Mouse (Mus musculus) cerebellum, adult 9-11 months (tissue): ENCODE data around the gene Jund.

Experiments used
- DNase-seq: peaks from one replicate; pipeline ENCODE4 v3.0.0; 2022

Jund gene

DNA sequence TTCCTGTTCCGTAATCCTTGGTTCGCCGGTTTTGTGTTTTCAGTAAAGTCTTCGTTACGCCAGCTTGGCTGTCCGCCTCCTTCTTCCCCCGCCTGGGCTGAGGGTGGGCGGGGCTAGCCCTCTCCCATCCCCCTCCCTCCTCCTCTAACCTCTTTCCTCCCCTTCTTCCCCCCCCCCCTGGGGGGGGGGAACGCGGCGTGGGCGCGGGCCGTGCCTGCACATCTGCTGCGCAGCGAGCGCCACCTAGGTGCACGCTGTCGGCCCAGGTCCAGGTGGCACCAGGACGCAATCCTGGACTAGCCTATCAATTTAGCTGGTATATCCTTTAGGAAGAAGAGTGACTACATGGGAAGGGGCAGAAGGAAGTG, 1.8 kb downstream of the Jund start:
- DNase-seq = peak; percentile 90

DNA sequence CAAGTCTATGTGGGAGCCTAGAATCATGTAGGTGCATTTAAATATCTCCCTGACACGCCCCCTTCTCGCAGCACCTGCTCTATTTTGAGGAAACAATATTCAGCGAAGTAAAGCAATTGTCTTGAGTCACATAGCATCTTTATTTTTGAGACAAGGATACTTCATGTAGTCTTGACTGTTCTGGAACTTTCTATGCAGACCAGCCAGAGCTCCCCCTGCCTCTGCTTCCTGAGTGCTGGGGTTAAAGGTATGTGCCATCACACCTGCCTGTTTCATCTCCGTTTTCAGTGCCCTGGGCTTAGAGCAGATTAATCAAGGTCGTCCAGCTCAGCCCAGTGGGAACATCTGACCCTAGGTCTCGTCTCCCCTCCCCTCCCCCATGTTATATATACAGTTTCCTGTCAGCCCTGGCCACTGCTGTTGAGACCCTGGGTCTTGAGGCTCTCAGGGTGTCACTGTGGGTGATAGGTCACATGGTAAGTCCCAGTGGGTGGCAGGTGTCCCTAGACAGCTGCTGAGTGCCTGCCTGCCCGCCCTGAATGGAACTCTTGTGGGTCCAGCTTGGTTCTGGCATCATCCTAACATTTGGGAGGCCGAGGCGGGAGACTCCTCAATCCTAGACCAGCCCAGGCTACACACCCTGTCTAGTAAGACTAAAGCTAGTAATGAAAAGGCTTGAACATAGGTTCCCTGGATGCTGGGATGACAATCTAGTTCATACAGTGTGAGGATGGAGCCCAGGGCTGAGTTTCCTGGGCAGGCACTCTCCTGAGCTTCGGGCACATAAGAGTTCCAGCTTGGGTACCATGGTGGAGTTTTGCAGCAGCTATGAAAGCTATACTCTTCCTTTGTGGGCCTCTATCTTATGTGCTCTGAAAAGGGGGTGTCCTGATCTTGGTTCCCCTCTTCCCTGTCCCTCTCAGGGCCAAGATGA, 2.6 kb downstream of the Jund start:
- DNase-seq = peak; percentile 70

DNA sequence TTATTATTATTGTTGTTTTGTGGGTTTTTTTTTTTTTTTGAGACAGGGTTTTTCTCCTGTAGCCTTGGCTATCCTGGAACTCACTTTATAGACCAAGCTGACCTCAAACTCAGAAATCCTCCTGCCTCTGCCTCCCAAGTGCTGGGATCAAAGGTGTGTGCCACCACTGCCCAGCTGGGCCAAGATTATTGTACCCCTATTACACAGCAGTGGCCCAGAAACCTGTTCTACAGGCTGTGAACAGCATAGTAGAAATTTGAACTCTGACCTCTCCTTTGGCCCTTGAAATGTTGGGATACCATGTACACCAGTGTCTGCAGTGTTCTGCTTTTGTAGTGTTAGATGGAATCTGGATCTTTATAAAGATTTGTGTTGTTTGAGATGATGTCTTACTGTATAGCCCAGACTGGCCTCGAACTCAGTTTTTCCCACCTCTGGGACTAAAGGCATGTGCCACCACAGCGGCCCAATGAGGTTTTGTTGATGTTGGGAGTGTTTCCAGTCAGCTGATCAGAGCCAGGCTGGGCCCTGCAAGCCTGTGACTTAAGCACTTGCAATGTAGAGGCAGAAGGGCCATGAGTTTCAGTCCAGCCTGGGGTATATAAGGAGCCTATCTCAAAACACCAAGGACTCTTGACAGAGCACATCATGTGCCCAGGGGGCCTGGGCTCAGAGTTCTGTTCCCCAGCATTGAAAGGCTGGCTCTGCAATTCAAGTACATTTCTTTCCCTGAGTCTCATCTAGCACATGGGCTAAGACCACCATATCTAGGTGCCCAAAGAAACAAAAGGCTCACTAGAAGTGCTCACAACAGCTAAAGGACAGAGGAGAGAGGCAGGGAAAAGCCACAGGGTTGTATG, 3.5 kb downstream of the Jund start:
- DNase-seq = peak; percentile 58

DNA sequence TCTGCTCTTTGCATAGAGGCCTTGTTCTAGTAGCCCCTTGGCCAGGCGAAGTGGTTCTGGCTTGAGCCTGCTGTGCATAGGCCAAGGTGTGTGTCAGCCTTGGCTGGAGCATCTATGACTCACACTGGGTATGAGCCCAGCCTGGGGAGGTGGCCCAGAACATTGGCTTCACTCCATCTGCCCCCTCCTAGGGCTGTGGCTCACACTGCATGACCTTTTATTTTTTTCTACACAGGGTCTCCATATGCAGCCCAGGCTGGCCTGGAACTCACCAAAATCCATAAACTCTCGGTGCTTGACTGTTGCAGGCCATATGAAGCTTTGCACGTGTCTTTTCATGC, 4.1 kb downstream of the Jund start:
- DNase-seq = peak; percentile 92

DNA sequence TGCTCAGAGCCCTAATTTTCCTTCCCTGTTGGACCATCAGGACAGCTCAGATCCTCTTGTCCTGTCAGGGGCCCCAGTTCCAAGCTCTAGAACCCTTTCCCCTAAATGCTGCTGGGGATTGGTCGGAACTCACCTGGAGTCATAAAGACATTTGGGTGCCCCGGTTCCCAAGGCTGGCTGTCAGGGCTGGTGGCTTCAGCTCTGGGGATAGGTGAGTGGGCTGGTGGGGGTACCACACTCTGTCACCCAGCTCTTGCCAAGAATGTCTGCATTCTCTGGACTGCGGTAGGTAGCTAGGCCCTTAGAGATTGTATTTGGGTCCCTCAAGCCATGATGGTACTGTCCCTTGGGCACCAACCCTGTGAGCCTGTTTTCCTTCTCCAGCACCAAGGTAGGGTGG, 4.5 kb downstream of the Jund start, which contains the start of gene Iqcn:
Gene Iqcn, plus strand, starts transcription at position 171 of the 400 bp plus-strand sequence.
- no peak for DNase-seq

DNA sequence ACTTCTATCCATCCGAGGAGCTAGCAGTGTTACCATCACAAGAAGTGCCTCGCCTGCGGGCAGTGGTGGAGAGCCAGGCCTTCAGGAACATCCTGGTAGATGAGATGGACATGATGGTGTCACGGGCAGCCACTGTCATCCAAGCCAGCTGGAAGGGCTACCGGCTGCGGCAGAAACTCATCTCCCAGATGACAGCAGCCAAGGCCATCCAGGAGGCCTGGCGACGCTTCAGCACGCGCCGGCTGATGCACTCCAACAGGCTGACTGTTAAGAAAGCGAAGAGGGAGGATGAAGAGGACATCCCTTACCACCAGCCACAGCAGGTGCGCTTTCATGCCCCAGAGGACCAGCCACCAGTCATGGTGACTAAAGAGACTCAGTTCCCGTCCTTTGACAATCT, 9.5 kb downstream of the Jund start:
- DNase-seq = peak; percentile 24

DNA sequence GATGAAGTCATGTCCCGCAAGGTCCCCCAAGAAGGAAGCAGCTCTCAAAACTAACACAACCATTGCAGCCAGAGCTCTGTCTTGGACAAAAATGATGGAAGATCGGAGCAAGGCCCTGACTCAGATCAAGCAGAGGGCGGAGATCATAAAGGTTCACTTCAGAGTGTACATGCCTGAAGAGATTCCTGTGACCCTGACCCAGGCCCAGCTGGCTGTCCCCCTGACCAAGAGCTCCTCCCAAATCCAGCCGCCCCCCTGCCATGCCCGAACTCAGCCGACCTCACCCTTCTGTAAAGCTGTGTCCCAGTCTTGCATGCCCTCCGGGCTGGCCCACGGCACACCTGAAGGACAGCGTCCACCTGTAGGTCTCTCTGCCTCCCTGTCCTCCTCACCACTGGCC, 11.0 kb downstream of the Jund start:
- DNase-seq = peak; percentile 41

DNA sequence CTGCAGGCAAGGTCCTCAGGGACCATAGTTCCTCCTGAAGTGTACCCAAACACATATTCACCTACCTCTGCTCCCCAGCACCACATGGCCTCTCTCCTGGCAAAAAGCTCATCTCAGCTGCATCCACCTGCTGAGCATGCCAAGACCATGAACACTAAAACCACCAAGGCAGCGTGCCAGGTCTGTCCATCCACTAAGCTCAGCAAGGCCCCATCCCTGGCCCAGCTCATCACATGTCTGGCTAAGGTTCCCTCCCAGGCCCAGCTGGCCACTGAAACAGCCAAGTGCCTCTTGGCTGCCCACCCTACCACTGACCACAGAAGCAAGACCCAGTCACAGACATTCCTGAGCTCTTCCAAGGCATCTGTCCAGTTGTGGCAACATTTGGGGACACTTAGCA, 11.5 kb downstream of the Jund start:
- DNase-seq = peak; percentile 55

DNA sequence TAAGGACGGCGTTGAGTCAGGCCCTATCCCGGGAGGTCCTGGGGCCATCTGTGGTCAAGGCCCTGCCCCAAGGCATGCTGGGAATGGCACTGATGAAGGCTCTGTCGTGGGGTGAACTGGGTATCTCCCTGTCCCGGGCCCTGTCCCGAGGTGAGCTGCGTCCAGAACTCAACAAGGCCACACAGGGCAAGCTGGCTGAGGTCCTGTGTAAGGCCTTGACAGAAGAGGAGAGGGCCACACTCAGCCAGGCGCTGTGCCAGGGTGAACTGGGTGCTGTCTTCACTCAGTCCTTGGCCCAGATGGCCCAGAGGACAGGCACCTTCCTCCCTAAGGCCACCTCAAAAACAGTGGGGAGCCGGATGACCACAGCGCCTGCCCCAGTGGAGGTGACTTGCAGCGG, 12.3 kb downstream of the Jund start:
- no peak for DNase-seq

DNA sequence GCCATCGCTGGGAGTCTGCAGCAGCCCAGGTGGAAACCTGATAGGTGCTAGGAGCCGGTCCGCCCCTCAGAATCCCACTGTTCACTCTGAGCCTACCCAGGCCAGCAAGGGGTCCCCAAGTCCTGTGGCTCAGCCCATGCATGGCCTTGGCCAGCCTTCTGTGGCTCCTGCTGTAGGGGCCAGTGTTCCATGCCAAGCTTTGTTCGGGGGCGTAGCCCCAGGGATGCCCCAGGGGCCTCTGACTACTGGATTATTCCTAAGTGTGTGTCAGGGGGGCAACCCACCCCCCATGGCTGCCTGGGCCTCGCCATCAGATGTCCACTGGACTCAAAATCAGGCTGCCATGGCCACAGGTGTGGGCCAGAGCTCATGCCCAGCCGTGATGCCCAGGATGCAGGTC, 15.2 kb downstream of the Jund start:
- peak; percentile 24 for DNase-seq

DNA sequence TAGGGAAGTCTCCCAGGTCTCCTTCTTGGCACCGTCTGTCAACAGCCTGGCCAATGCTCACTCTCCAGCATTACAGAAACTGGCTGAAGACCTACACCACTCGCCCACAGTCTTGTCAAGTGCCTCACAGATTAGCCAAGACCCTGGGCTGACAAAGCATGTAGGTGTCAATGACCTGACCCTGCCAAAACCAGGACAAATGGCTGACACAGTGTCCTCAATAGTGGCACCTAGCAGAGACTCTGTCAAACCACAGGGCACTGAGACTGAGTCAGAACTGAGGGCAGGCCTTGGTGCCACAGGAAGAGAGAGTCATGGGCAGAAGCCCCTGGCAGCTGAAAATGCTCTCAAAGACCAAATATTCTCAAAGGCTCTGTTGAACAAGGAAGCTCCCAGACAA, 16.3 kb downstream of the Jund start:
- no peak for DNase-seq

DNA sequence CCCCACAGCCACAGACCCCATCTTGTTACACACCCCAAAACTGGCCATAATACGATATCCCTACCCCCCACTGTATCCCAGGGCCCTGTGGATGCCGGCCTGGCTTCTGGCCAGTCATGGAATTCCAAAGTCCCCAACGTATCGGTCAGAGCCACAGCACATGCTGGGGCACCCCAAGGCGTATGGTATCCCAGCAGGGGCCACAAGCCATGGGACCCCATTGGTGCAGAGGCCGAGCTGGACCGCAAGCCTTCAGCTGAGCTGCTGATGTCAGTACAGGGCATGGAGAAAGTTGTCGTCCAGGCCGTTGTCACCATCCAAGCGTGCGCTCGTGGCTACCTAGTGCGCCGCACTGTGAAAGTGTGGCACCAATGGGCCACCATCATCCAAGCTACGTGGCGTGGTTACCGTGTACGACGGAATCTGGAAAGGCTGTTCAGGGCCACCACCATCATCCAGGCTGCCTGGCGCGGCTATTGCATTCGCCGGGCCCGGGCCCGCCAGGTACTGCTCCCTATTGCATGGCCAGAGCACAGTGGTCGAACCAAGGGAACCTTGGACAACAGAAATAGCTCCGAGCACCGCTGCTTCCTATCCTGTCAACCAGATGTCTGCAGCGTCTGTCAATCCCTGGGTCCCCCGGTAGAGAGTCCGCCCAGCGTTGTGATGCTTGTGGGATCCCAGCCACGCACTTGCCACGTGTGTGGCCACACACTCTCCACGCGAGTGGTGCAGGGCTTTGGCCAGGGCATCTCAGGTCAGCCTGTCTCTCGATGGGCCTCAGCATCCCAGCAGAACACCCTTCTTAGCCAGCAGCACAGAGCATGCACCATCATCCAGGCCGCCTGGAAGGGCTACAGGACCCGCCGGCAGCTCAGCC, 18.0 kb downstream of the Jund start:
- DNase-seq = no peak

DNA sequence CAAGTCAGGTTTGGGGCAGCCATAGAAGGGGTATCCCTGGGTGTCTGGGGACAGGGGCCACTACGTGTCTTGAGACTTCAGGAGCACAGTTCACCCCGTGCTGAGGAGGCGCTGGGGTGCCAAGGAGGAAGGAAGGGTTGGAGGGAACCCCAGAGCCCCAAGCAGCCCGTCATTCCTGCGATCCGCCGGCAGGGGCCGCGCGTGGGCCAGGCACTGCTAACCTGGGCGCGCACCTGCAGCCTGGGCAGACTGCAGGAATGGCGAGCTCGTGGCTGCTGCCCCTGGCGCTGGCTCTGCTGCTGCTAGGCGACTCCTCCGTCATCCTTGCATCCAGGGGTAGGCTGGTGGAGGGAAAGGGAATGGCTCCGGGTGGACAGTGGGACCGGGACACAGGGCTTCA, 19.5 kb downstream of the Jund start, which contains the start of gene Gm3336:
Gene Gm3336, plus strand, starts transcription at position 247 of the 400 bp plus-strand sequence.
- peak; percentile 75 for DNase-seq

DNA sequence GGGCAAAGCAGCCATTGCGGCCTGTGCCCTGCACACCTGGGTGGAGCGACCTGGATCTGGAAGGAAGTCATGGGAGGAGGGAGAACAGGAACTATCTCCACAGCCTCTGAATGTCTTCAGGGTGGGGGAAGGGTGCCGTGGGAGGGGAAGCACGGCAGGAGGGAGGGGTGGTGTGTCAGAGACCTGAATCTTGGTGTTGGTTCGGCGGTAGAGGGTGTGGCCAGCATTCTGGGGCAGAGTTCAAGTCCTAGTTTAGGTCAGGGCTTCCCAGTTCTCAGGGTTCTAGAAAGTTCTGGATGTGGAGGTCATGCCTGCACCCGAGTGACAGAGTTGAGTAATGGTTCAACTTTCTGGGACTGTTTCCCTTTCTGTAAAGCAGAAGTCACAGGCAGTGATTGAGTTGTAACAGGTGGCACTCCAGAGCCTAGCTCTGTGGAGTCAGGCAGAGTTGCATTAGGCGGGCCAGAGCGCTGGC, 21.1 kb downstream of the Jund start:
- DNase-seq = peak; percentile 37

DNA sequence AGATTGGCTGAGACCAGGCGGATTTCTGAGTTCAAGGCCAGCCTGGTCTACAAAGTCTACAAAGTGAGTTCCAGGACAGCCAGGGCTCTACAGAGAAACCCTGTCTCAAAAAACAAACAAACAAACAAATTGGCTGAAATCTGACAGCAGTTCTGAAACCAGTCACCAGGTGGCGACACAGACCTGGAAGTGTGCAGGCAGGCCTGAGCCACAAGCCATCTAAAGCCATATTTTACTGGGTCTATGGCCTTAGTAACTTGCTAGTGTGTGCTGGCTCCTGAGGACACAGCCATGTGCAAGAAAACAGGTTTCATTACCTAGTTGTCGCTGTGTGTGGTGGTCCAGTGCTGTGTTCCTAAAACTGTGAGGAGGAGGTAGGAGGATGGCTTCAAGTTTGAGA, 22.0 kb downstream of the Jund start:
- DNase-seq = peak; percentile 70

DNA sequence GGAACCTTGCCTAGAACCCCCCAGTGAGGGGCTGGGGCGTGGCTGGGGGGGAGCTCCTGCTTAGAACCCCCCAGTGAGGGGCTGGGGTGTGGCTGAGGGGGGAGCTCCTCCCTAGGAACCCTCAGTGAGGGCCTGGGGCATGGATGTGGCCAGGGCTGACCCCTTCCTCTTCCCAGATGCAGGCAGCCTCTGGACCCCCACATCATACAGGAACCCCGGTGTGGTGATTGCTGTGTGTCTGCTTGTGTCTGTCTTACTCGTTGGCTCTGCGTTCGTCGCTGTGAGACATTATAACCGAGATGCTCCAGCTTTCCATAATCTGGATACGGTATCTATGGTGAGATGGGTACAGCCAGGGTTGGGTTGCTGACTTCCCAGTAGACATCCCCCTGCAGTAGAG, 22.9 kb downstream of the Jund start:
- DNase-seq = peak; percentile 25

DNA sequence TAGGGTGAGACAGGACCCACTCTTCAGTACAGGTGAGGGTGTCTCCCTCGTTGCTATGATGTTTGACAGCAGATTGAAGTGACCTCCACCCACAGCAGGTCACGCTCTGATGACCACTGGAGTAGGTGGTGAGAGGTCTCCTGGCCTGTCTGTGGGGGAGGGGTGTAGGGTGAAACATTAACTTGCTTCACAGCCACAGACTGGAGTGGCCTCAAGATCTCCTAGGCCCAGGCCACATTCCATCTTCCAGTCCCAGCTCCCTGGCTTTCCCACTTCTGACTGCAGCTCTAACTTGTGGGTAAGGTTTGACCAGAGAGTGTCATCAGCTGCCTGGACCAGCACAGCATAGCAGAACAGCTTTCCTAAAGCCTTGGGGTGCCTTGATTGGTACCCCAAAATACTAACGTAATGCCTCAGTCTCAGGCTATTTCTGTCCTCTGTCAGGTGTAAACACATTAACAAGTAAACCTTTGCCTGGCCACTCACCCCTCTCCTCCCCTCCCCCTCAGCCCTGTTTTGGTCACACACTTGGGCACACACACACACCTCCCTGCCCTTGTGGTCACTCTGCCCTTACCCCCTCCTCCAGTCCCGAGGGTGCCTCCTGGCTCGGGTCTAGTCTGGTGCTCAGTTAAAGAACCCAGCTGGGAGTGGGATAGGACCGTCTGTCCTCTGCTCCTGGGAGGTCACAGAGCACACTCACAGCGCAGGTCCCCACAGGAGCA, 24.9 kb downstream of the Jund start, which contains the start of gene Pde4c:
Gene Pde4c, plus strand, starts transcription at position 235 of the 725 bp plus-strand sequence.
- no peak for DNase-seq

DNA sequence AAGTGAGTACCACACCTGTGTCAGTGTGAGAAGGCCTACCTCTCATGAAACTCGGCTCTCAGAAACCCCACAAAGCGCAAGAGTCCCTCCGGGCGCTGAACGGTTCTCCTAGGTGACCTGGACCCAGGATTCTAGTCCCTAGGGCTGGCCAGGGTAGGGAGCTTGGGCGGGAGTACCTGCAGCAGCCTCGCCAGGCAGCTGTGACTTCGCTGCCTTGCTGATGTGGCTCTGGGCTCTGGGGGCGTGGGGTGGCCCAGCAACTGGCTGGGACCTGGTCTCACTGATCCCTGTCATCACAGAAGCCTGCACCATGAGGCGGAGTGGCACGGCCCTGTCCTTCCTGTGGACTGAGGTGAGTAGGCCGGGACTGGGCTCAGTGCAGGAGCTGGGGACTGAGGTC, 25.5 kb downstream of the Jund start:
- no peak for DNase-seq

DNA sequence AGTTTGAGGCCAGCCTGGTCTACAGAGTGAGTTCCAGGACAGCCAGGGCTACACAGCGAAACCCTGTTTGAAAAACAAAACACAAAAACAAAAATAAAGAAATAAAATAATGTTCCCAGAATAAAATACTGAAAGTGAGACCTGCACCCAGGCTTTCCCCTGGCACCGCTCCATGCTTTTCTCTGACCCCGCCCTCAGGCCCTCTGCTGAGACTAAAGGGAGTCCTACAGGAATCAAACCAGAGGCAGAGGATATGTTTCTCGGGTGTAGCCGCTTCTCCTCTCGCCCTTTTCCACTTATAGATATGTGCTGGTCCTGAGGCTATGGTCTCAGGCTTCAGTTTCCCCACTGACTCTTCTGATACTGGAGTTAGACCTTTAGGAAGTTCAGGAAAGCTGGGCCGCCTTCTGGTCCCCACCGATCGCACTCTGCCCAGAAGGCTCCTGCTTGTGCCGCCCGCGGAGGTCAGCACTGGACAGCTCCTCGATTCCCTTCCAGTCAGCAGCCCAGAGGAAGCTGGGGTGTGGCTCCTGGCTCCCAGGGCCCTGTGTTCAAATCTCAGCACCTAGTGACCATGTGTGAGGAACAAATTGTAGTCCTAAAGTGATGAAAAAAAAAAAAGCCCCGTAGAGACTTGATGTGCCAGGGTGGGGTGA, 27.2 kb downstream of the Jund start:
- DNase-seq = no peak

DNA sequence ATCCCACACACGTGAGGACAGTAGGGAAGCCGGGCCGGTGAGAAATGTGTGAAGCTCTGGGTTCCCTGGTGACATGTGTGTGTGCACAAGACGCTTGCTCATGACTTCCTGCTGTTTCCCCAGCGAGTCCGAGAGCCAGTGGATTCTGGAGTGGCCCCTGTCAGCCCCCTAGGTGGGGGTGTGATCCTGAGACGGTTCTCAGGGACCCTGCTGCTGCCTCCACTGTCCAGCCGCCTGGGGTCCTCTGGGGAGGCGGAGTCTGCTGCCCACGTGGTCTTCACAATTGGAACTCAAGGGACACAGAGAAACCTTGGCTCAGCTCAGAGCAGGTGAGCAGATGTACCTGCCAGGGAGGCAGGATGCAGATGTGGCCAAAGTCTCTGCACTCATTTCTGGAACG, 28.0 kb downstream of the Jund start:
- DNase-seq = no peak

DNA sequence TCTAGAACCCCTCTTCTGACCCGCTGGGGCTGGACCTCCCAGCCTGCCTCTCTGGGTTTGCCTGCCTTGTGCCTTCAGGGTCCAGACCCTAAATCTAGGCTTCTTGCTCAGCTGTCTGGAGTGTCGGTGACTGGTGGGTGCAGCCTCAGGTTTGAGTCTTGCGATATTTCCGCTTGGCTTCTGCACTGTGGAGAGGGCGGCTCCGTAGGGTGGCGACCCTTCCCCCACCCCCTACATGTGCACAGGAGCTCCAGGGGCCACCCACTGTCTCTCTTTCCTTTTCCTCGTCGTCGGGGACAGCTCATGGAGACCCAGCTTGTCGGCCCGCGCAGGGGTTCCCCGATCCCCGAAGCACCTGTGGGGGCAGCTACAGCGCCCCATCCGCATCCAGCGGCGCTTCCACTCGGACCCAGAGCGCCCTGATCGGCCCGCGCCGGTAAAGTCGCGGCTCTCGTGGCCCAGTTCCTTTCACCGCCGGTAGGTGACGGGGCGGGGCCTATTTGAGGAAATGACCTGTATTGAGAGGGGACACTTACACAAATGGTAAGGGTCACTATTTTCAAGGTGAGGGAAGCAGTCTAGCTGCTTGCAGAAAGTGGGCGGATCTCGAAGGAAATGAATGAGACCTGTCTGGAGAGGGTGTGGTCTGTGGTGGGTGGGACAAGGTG, 31.2 kb downstream of the Jund start:
- no peak for DNase-seq
